In the genomic region with DNA sequence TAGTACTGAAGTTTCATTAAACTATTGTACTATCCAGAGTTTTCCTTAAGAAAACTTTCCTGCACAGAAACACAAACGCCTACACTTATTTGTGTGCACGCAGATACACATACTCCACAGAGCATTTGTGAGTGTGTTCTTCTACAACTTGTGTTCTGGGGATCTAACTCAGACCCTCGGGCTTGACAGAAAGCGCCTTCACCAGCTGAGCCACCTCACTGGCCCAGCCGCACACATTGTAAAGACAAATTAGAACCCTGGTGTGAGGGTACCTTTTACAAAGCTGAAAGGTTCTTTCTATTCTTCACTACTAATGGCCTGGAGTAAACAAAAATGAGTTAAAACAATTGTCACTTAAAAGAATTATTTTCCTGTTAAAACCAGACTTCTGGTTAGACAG, we compare ENCODE assay signal across 12 mouse cellular contexts. TPM values are rescaled to one million over a fixed set of nuclear protein-coding genes. Genes with fewer than 3 reads are reported as not detected.
DNase-seq lines count a peak whose midpoint lies in the region; ATAC-seq and TF ChIP-seq lines count a peak whose summit lies in the region.
"Had no signal": no experiment of that assay in that cellular context is flagged by ENCODE, and none has a peak within 500 bp of the region (broad histone marks: within the 10 kb centered on the region; RNA-seq: fewer than 3 reads in every experiment).

No protein-coding gene starts in this region.

- no peak for TF ChIP-seq CTCF in MEL (IDR thresholded peaks at IDR 0.05 in 2 of 3, conservative IDR thresholded peaks at IDR 0.05 in 1 of 3; ENCODE audit: control insufficient read depth in 1 of 3, insufficient read depth in 1 of 3, low read depth in 2 of 3, low read length in 3 of 3, poor library complexity in 1 of 3, severe bottlenecking in 1 of 3)
- TF ChIP-seq CTCF in liver, postnatal 0 days (IDR thresholded peaks at IDR 0.05; ENCODE audit: low read depth): no peak

- no peak for TF ChIP-seq RAD21 in MEL (IDR thresholded peaks at IDR 0.05; ENCODE audit: low read depth, low read length)

- H3K9me3 ChIP-seq in hindbrain, embryonic 13.5 days: no peaks in the 10 kb centered on the region
- H3K9me3 ChIP-seq in hindbrain, embryonic 12.5 days (replicated peaks): no peaks in the 10 kb centered on the region
- no peaks in the 10 kb centered on the region for H3K9me3 ChIP-seq in MEL (replicated peaks; ENCODE audit: insufficient read depth, low read length)
- no peaks in the 10 kb centered on the region for H3K9me3 ChIP-seq in forebrain, embryonic 15.5 days
- no peaks in the 10 kb centered on the region for H3K9me3 ChIP-seq in liver, postnatal 0 days (ENCODE audit: low read length)

- no peaks in the 10 kb centered on the region for H3K27me3 ChIP-seq in hindbrain, embryonic 13.5 days
- H3K27me3 ChIP-seq in hindbrain, embryonic 12.5 days: no peaks in the 10 kb centered on the region
- H3K27me3 ChIP-seq in MEL (ENCODE audit: control insufficient read depth in 1 of 2, insufficient read depth in 2 of 2, low read length in 2 of 2): no peaks in the 10 kb centered on the region
- no peaks in the 10 kb centered on the region for H3K27me3 ChIP-seq in forebrain, embryonic 15.5 days
- no peaks in the 10 kb centered on the region for H3K27me3 ChIP-seq in liver, postnatal 0 days (ENCODE audit: insufficient read depth, low read length)

- TF ChIP-seq EP300 in MEL (IDR thresholded peaks at IDR 0.05; ENCODE audit: low read depth in 1 of 2, low read length in 2 of 2): no peak
- no peak for TF ChIP-seq EP300 in liver, postnatal 0 days (IDR thresholded peaks at IDR 0.05; ENCODE audit: low read depth)

- peaks cover 27% of the 10 kb centered on the region for H3K36me3 ChIP-seq in hindbrain, embryonic 13.5 days
- H3K36me3 ChIP-seq in hindbrain, embryonic 12.5 days: peaks cover 28% of the 10 kb centered on the region
- H3K36me3 ChIP-seq in MEL (ENCODE audit: control insufficient read depth in 1 of 2, insufficient read depth in 2 of 2, low read length in 2 of 2): peaks cover 36 to 40% of the 10 kb centered on the region in 2 experiments
- peaks cover 30% of the 10 kb centered on the region for H3K36me3 ChIP-seq in forebrain, embryonic 15.5 days
- H3K36me3 ChIP-seq in liver, postnatal 0 days (replicated peaks; ENCODE audit: insufficient read depth, low read length): peaks cover 28% of the 10 kb centered on the region

- ATAC-seq in hindbrain, embryonic 13.5 days (ENCODE audit: low FRiP score): no peak
- ATAC-seq in hindbrain, embryonic 12.5 days (ENCODE audit: low FRiP score): no peak
- no peak for ATAC-seq in forebrain, embryonic 15.5 days (replicated peaks)
- ATAC-seq in liver, postnatal 0 days: no peak
- ATAC-seq: inflammation-experienced regulatory T-cells, adult 6 months had no signal

- 66% methylated on average over 5 of the region's 5 CpGs for WGBS in hindbrain, embryonic 13.5 days
- 73% methylated on average over 5 of the region's 5 CpGs for WGBS in hindbrain, embryonic 12.5 days
- WGBS in forebrain, embryonic 15.5 days: 53% methylated on average over 5 of the region's 5 CpGs
- 71% methylated on average over 5 of the region's 5 CpGs for WGBS in liver, postnatal 0 days (ENCODE audit: insufficient replicate concordance)

- peaks cover 31% of the 10 kb centered on the region for H3K4me1 ChIP-seq in hindbrain, embryonic 13.5 days (replicated peaks)
- peaks cover 21% of the 10 kb centered on the region for H3K4me1 ChIP-seq in hindbrain, embryonic 12.5 days
- peaks cover 4 to 25% of the 10 kb centered on the region in 2 experiments; a peak in 3 of 4 replicates for H3K4me1 ChIP-seq in MEL (ENCODE audit: control insufficient read depth in 1 of 2, insufficient read depth in 2 of 2, low read length in 2 of 2)
- H3K4me1 ChIP-seq in forebrain, embryonic 15.5 days: peaks cover 23% of the 10 kb centered on the region
- H3K4me1 ChIP-seq in liver, postnatal 0 days (ENCODE audit: insufficient read depth): peaks cover 16% of the 10 kb centered on the region

- peaks cover 44% of the 10 kb centered on the region for H3K79me2 ChIP-seq in MEL (ENCODE audit: control insufficient read depth, insufficient read depth, low read length, poor library complexity)

- H3K4me3 ChIP-seq in hindbrain, embryonic 13.5 days: no peak overlapping the region
- H3K4me3 ChIP-seq in hindbrain, embryonic 12.5 days: no peak overlapping the region
- no peak overlapping the region for H3K4me3 ChIP-seq in MEL (ENCODE audit: control insufficient read depth in 1 of 2, insufficient read depth in 1 of 2, low read depth in 2 of 2, low read length in 2 of 2)
- H3K4me3 ChIP-seq in forebrain, embryonic 15.5 days: no peak overlapping the region
- peak overlapping the region; percentile 92 for H3K4me3 ChIP-seq in liver, postnatal 0 days (ENCODE audit: low read depth, low read length)

- peak overlapping the region; percentile 63 for H3K4me2 ChIP-seq in hindbrain, embryonic 13.5 days
- no peak overlapping the region for H3K4me2 ChIP-seq in hindbrain, embryonic 12.5 days (replicated peaks)
- peak overlapping the region; percentile 54; the same call in 1 of the 2 replicates for H3K4me2 ChIP-seq in forebrain, embryonic 15.5 days (replicated peaks)
- peak overlapping the region; percentile 72 for H3K4me2 ChIP-seq in liver, postnatal 0 days (ENCODE audit: low read depth, low read length)

- TF ChIP-seq POLR2A in MEL (IDR thresholded peaks at IDR 0.05; ENCODE audit: control insufficient read depth in 1 of 2, insufficient read depth in 1 of 2, low read depth in 1 of 2, low read length in 2 of 2, poor library complexity in 1 of 2): no peak; a peak in 1 of 4 replicates

- no peak for DNase-seq in MEL (ENCODE audit: low read depth, low spot score)
- DNase-seq in liver, postnatal 0 days: no peak
- DNase-seq in embryo, embryonic 11 days: no peak
- no peak for DNase-seq in cerebellum, adult 18-20 months
- no peak for DNase-seq in cerebellum, adult 11-12 months
- DNase-seq: cerebellum, adult 2 months; left cerebral cortex, postnatal 4 days; thymus, postnatal 14 days had no signal

- H3K9ac ChIP-seq in hindbrain, embryonic 13.5 days: no peak overlapping the region
- no peak overlapping the region for H3K9ac ChIP-seq in hindbrain, embryonic 12.5 days
- H3K9ac ChIP-seq in MEL (ENCODE audit: control insufficient read depth, low read depth, low read length, poor library complexity, severe bottlenecking): peak overlapping the region; percentile 37
- no peak overlapping the region for H3K9ac ChIP-seq in forebrain, embryonic 15.5 days (replicated peaks)
- H3K9ac ChIP-seq in liver, postnatal 0 days (replicated peaks): no peak overlapping the region

- no peak overlapping the region for H3K27ac ChIP-seq in hindbrain, embryonic 13.5 days
- H3K27ac ChIP-seq in hindbrain, embryonic 12.5 days: no peak overlapping the region
- H3K27ac ChIP-seq in MEL (ENCODE audit: control insufficient read depth, low read depth, low read length): no peak overlapping the region
- H3K27ac ChIP-seq in forebrain, embryonic 15.5 days (replicated peaks): no peak overlapping the region
- no peak overlapping the region for H3K27ac ChIP-seq in liver, postnatal 0 days (ENCODE audit: low read depth)

TF ChIP-seq in MEL, 35 proteins besides CTCF, POLR2A, EP300 and RAD21:
- TF ChIP-seq HCFC1 (IDR thresholded peaks at IDR 0.05; ENCODE audit: low read depth, low read length) (no peak), TBP (IDR thresholded peaks at IDR 0.05; ENCODE audit: low read depth, low read length) (no peak), GATA1 (IDR thresholded peaks at IDR 0.05; ENCODE audit: low read depth, low read length) (no peak), E2F4 (IDR thresholded peaks at IDR 0.05; ENCODE audit: borderline replicate concordance, low read depth, low read length) (no peak), TCF12 (IDR thresholded peaks at IDR 0.05; ENCODE audit: low read depth, low read length) (no peak), POLR2AphosphoS2 (IDR thresholded peaks at IDR 0.05; ENCODE audit: low read length) (no peak), NRF1 (IDR thresholded peaks at IDR 0.05; ENCODE audit: insufficient read depth, low read depth, low read length, poor library complexity, severe bottlenecking) (no peak), SIN3A (IDR thresholded peaks at IDR 0.05; ENCODE audit: low read length) (no peak), SMC3 (IDR thresholded peaks at IDR 0.05; ENCODE audit: low read depth, low read length) (no peak), ZKSCAN1 (IDR thresholded peaks at IDR 0.05; ENCODE audit: low read depth, low read length) (no peak), ZC3H11A (IDR thresholded peaks at IDR 0.05; ENCODE audit: low read depth, low read length) (no peak), TAL1 (IDR thresholded peaks at IDR 0.05; ENCODE audit: low read length) (no peak), ELF1 (IDR thresholded peaks at IDR 0.05; ENCODE audit: low read depth, low read length) (no peak), CHD2 (IDR thresholded peaks at IDR 0.05; ENCODE audit: low read length) (no peak), NELFE (IDR thresholded peaks at IDR 0.05; ENCODE audit: low read depth, low read length) (no peak), ETS1 (IDR thresholded peaks at IDR 0.05; ENCODE audit: low read depth, low read length) (no peak), KAT2A (conservative IDR thresholded peaks at IDR 0.05; ENCODE audit: low read depth, low read length) (no peak), MXI1 (IDR thresholded peaks at IDR 0.05; ENCODE audit: low read depth, low read length) (no peak), POLR2AphosphoS5 (IDR thresholded peaks at IDR 0.05; ENCODE audit: borderline replicate concordance, low read depth, low read length) (no peak)

RNA-seq across cellular contexts. Expression of a gene that starts 2.7 kb away (rescaled TPM):
- polyA plus RNA-seq in hindbrain, embryonic 13.5 days (2015; fragmentation: Nextera tagmentation; extraction: Ambion mirVana): 446 and 459 TPM in 2 replicates
- polyA plus RNA-seq in hindbrain, embryonic 12.5 days (2016; fragmentation: Nextera tagmentation; extraction: Ambion mirVana): 417 and 440 TPM in 2 replicates
- 64.0 and 66.3 TPM in 2 replicates for total RNA-seq in MEL (2012; rRNA removed)
- polyA plus RNA-seq in MEL (2012; ENCODE audit: insufficient read depth in 1 of 2, insufficient read length in 2 of 2, low read depth in 1 of 2, low replicate concordance in 2 of 2, missing spikeins in 1 of 2): 100 to 1,000 TPM in 1 of 2 experiments, 10 to 100 TPM in 1; 33.1 to 261 TPM
- polyA plus RNA-seq in forebrain, embryonic 15.5 days (2015; fragmentation: Nextera tagmentation; extraction: Ambion mirVana): 473 and 523 TPM in 2 replicates
- 234 and 251 TPM in 2 replicates for polyA plus RNA-seq in liver, postnatal 0 days (2015; fragmentation: Nextera tagmentation; extraction: Ambion mirVana)
